Mouse (Mus musculus) neural tube, embryonic 15.5 days (tissue): ENCODE measurements around the gene Zfp819. TPM values are rescaled to one million over a fixed set of nuclear protein-coding genes. Genes with fewer than 3 reads are reported as not detected.

Source experiments
- ATAC-seq: fragments of 200-750 bp; cut with Nextera tagmentation; 2 replicates; pipeline ENCODE4 v1.8.0; 2017; ENCODE audit warnings: mild to moderate bottlenecking, moderate TSS enrichment, moderate library complexity; ENCODE audit not compliant: low FRiP score
- H3K27ac ChIP-seq: fragments of 300-500 bp; sonication (generic); replicated peaks from 2 replicates; pipeline ENCODE4 v1.5.1; 2015; ENCODE audit warnings: mild to moderate bottlenecking, inconsistent platforms
- H3K27me3 ChIP-seq: fragments of 300-500 bp; sonication (generic); replicated peaks from 2 replicates; pipeline ENCODE4 v1.6.1; 2015; ENCODE audit warnings: inconsistent platforms
- H3K36me3 ChIP-seq: fragments of 300-500 bp; sonication (generic); 2 replicates; pipeline ENCODE4 v1.6.1; 2015; ENCODE audit warnings: inconsistent platforms
- H3K4me1 ChIP-seq: fragments of 300-500 bp; sonication (generic); 2 replicates; pipeline ENCODE4 v1.6.1; 2015; ENCODE audit warnings: inconsistent platforms
- H3K4me2 ChIP-seq: fragments of 300-500 bp; sonication (generic); 2 replicates; pipeline ENCODE4 v1.6.1; 2015; ENCODE audit warnings: inconsistent platforms, mild to moderate bottlenecking, moderate library complexity
- H3K4me3 ChIP-seq: fragments of 300-500 bp; sonication (generic); replicated peaks from 2 replicates; pipeline ENCODE4 v1.5.1; 2015; ENCODE audit warnings: mild to moderate bottlenecking, inconsistent platforms
- H3K9ac ChIP-seq: fragments of 300-500 bp; sonication (generic); replicated peaks from 2 replicates; pipeline ENCODE4 v1.6.1; 2015; ENCODE audit warnings: mild to moderate bottlenecking, inconsistent platforms
- H3K9me3 ChIP-seq: fragments of 300-500 bp; sonication (generic); replicated peaks from 2 replicates; pipeline ENCODE4 v1.6.1; 2016; ENCODE audit warnings: inconsistent platforms
- WGBS: fragments of 180-500 bp; shearing (Covaris S2); methylation state at CpG from one replicate; pipeline ENCODE4 v1.1.7; 2015; ENCODE audit warnings: mixed read lengths; 5-methylcytosine and 5-hydroxymethylcytosine counted together
- polyA plus RNA-seq: library from polyadenylated mRNA; unstranded; fragments of >200 nt; fragmentation: Nextera tagmentation; extraction: Ambion mirVana; gene quantifications from 2 replicates; pipeline ENCODE4 v1.2.1, GENCODE M21; 2015

Zfp819 gene
- polyA plus RNA-seq, 1 experiment from 2014 or later: 0.42 TPM

DNA sequence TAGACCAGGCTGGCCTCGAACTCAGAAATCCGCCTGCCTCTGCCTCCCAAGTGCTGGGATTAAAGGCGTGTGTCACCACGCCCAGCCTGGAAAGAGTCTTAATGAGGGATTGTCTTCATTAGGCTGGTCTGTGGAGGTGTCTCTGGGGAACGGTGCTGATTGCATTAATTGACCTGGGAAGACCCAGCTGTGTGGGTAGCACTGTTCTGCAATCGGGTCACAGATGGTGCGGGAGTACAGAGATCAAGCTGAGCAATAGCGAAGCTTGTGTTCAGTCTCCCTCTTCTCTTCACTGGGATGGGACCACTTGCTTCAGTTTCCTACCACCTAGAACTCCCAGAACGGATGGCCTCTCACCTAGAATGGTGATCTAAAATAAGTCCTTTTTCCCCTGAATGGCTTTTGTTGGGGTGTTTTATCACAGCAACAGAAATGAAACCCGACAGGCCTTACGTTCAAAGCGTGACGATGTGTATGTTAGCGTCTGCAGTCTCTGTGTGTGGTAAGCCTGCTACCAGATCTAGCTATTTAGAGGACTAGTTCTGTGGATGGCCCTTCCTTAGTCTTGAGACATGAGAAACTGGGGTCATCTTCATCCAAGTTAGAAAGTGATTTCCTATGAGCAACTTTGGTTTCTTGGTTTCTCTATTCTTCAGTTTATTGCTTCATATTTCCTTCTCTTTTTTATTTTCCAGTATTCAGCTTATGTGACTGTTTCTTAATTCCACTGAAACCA lies 7.0 kb downstream of the Zfp819 start:
- H3K36me3 ChIP-seq: no peaks in the 10 kb centered on the region
- no peaks in the 10 kb centered on the region for H3K4me1 ChIP-seq
- no peak overlapping the region for H3K27ac ChIP-seq
- 84% methylated on average over 14 of the region's 14 CpGs for WGBS
- no peak for ATAC-seq
- no peak overlapping the region for H3K4me3 ChIP-seq
- H3K9ac ChIP-seq: no peak overlapping the region
- H3K9me3 ChIP-seq: no peaks in the 10 kb centered on the region
- no peaks in the 10 kb centered on the region for H3K27me3 ChIP-seq
- H3K4me2 ChIP-seq: no peak overlapping the region

DNA sequence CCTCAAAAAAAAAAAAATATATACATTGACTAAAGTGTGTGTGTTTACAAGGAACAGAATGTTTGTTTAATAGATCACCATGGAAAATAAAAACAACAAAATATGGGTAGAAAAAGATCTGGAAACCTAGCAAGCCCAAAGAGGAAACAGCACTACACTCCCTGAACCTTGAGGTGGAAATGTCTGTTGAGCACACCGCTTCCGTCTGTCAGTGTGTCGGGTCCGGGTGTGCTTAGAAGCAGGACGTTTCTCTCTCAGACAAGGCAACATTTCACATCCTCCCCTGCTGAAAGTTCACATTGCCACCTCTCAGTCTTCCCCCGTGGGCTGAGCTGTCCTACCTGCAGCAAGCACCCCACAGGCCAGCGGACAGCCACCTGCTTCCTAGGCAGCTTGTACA lies 16.0 kb downstream of the Zfp819 start:
- H3K27ac ChIP-seq: no peak overlapping the region
- H3K36me3 ChIP-seq: no peaks in the 10 kb centered on the region
- H3K9me3 ChIP-seq: no peaks in the 10 kb centered on the region
- WGBS: 83% methylated on average over 7 of the region's 7 CpGs
- peaks cover 3% of the 10 kb centered on the region; the same call in 1 of the 2 replicates for H3K4me1 ChIP-seq
- H3K27me3 ChIP-seq: no peaks in the 10 kb centered on the region
- no peak overlapping the region for H3K4me3 ChIP-seq
- ATAC-seq: no peak
- H3K9ac ChIP-seq: no peak overlapping the region
- no peak overlapping the region for H3K4me2 ChIP-seq

DNA sequence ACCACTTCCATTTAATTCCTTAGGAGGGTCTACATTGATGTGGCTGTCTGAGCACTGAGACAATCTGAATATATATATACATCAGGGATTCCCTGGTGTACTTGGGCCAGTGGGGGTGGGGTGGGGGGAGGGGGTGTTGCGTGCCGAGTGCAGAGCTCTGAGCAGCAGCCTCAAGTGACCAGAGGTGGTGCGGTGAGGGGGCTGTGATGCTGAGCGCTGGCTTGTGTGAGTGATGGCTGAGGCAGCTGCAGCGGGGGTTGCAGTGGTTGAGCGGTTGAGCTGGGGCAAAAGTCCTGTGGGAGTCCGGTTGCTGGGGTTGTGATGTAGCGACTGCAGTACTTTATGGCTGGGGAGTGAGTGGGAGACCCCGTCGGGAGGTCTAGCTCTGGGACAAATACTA lies 16.9 kb downstream of the Zfp819 start:
- Histone ChIP-seq H3K9me3 (no peaks in the 10 kb centered on the region), H3K4me1 (peaks cover 3% of the 10 kb centered on the region; the same call in 1 of the 2 replicates), H3K36me3 (no peaks in the 10 kb centered on the region), H3K4me3 (no peak overlapping the region), H3K4me2 (peak overlapping the region; percentile 39), H3K9ac (no peak overlapping the region), H3K27me3 (no peaks in the 10 kb centered on the region), H3K27ac (no peak overlapping the region)
- 11% methylated on average over 10 of the region's 10 CpGs for WGBS
- ATAC-seq: no peak

DNA sequence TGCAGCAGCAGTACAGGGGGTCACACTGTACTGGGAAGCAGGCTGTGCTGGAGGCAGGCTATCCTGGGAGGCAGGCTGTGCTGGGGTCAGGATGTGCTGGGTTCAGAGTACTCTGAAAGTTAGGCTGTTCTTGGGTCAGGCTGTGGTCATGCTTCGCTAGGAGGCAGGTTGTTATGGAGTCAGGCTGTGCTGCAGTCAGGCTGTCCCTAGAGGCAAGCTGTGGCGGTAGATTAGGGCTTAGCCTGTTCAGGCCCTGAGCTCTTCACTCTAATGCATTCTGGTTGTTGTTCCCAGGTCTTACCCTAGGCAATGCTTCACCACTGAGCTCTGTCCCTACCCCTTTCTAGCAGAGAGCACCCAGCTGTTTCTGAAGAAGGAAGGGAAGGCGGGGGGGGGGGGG lies 18.1 kb downstream of the Zfp819 start:
- peaks cover 3% of the 10 kb centered on the region; the same call in 1 of the 2 replicates for H3K4me1 ChIP-seq
- no peak overlapping the region for H3K4me2 ChIP-seq
- H3K36me3 ChIP-seq: no peaks in the 10 kb centered on the region
- H3K9ac ChIP-seq: no peak overlapping the region
- H3K27me3 ChIP-seq: no peaks in the 10 kb centered on the region
- H3K27ac ChIP-seq: no peak overlapping the region
- H3K9me3 ChIP-seq: no peaks in the 10 kb centered on the region
- H3K4me3 ChIP-seq: no peak overlapping the region
- peak; percentile 21; the same call in 1 of the 2 replicates for ATAC-seq
- 84% methylated on average over 3 of the region's 3 CpGs for WGBS

DNA sequence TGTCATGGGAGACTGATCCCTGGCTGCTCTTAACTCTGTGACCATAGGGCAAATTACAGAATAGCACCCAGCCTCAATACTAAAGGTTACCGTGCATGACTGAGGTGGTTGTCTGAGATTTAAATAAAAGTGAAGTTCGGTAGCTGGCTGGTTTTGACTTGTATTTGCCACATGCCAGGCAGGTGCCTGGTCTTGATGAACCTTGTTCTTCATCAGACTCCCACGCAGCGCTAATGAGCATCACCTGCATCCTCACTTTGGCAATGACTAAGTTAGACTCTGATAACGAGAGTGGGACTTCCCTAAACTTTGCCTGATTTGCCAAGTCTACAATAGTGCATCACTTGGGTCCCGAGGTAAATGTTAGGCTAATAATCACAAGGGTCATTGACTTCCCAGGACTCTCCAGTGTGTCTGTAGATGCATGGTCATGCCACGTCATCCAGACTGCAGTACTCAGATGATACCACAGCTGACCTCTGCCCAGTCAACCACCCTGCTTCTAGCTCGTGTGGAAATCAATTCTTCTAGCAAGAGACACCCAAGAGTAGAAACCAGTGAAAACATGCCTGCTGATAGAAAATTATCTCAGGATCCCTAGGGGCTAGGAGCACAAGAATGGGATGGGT lies 18.9 kb downstream of the Zfp819 start:
- Histone ChIP-seq H3K4me1 (peaks cover 3% of the 10 kb centered on the region; the same call in 1 of the 2 replicates), H3K27ac (no peak overlapping the region), H3K4me2 (no peak overlapping the region), H3K9me3 (no peaks in the 10 kb centered on the region), H3K36me3 (no peaks in the 10 kb centered on the region), H3K27me3 (no peaks in the 10 kb centered on the region), H3K4me3 (no peak overlapping the region), H3K9ac (no peak overlapping the region)
- ATAC-seq: no peak
- WGBS: 86% methylated on average over 8 of the region's 8 CpGs

DNA sequence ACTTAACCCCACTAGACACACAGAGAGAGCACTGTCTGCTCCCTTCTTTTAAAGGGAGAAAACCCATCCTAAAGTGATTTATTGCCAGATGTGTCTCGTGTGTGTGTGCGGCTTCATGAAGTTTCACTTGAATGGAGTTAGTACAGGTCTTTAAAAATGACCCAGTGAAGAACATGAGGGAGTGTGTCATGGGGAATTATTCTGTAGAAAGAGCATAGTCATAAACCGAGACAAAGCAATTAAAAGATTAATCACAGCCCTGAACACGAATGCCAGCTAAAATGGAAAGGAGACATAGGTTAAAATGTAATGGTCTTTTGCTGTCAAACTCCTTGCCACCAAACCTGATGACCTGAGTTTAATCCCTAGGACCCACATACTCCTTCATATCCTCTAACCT lies 27.0 kb downstream of the Zfp819 start:
- Histone ChIP-seq H3K9ac (no peak overlapping the region), H3K4me3 (no peak overlapping the region), H3K36me3 (no peaks in the 10 kb centered on the region), H3K4me1 (no peaks in the 10 kb centered on the region), H3K9me3 (no peaks in the 10 kb centered on the region), H3K27ac (no peak overlapping the region), H3K27me3 (no peaks in the 10 kb centered on the region), H3K4me2 (no peak overlapping the region)
- ATAC-seq: no peak
- WGBS: 45% methylated on average over 4 of the region's 4 CpGs

DNA sequence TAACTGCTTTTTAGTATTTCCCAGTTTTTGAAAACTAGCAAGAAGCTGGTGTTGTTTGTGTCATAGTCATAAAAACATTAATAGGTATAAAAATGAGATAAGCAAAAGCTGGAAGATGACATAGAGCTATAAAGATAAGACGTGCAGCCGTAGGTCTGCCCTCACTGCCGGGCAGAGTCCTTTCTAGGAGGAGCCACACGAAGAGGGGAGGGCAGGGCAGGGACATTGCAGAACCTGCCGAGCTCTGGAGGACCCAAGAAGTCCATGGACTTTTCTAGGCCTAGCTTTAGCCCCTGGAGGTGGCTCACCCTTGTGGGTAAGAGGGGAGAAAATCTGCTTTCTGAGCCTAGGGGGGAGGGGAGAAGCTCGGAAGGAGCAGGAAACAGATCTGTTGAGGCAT lies 27.5 kb downstream of the Zfp819 start, which contains the start of gene Ceacam18:
Gene Ceacam18, plus strand, starts transcription at position 208 of the 400 bp plus-strand sequence.
- no peak within 1 kb of the TSS for H3K27ac ChIP-seq
- WGBS: 70% methylated on average over 6 of the region's 6 CpGs
- no peaks in the 10 kb centered on the region for H3K27me3 ChIP-seq
- H3K9ac ChIP-seq: no peak within 1 kb of the TSS
- ATAC-seq: no peak
- H3K4me1 ChIP-seq: no peaks in the 10 kb centered on the region
- no peaks in the 10 kb centered on the region for H3K36me3 ChIP-seq
- no peaks in the 10 kb centered on the region for H3K9me3 ChIP-seq
- no peak within 1 kb of the TSS for H3K4me2 ChIP-seq
- H3K4me3 ChIP-seq: no peak within 1 kb of the TSS

DNA sequence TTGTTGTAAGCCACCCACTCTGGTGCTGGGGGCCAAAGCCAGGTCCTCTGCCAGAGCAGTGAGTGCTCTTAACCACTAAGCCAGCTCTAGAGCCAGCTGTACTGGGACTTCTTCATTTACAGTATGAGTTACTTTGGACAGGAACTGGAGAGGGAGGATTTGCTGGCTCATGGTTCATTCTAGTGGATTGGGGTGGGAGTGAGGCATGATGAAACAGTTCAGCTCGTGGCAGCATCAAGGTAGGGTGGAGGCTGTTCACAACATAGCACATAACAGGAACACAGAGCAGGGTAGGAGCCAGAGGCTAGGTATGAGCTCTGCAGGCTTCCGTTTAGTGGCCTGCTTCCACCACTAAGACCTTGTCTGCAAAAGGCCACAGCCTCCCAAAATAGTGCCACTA lies 29.2 kb downstream of the Zfp819 start:
- ATAC-seq: no peak
- WGBS: 64% methylated on average over 2 of the region's 2 CpGs

DNA sequence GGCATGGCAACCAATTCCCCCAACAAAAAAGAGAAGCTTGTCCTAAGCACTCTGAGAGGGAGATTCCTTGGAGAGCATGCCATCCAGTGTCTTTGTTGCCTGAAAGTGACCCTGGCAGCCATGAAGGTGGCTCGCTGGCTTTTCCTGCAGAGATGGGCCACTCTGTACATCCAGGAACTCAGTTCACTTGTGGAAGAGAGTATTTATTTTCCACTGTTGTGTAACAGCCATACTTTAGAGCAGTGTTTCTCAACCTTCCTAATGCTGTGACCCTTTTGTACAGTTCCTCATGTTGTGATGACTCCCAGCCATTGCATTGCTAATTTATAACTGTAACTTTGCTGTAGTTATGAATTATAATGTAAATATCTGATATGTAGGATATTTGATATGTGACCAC lies 30.1 kb downstream of the Zfp819 start:
- ATAC-seq: no peak
- 55% methylated on average over 1 of the region's 1 CpGs for WGBS

More for the DNA sequence above, 29.2 kb downstream of the Zfp819 start:
- H3K4me2 ChIP-seq: no peak overlapping the region
- no peaks in the 10 kb centered on the region for H3K27me3 ChIP-seq
- H3K36me3 ChIP-seq: no peaks in the 10 kb centered on the region
- H3K4me3 ChIP-seq: no peak overlapping the region
- no peak overlapping the region for H3K9ac ChIP-seq
- no peak overlapping the region for H3K27ac ChIP-seq
- H3K4me1 ChIP-seq: no peaks in the 10 kb centered on the region
- no peaks in the 10 kb centered on the region for H3K9me3 ChIP-seq

DNA sequence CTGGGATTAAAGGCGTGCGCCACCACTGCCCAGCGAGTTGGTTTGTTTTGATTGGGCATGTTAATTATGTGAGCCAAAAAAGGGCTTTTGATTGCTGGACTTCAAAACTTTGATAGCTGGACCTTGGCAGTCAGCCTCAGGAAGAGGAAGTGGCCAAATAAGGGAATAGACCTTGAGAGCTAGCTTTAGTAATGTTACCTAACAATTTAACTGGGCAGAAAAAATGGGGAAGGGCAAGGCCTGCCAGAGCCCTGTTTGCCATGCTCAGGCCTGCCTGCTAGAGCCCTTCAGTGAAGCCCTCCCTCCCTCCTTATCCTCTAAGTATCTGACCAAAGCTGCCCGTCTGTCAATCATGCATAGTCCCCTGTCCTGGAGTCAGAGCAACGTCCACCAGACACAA lies 35.6 kb downstream of the Zfp819 start:
- Histone ChIP-seq H3K9ac (no peak overlapping the region), H3K36me3 (no peaks in the 10 kb centered on the region), H3K27ac (no peak overlapping the region), H3K9me3 (no peaks in the 10 kb centered on the region), H3K4me1 (no peaks in the 10 kb centered on the region), H3K4me2 (no peak overlapping the region), H3K27me3 (no peaks in the 10 kb centered on the region), H3K4me3 (no peak overlapping the region)
- ATAC-seq: no peak
- 85% methylated on average over 5 of the region's 5 CpGs for WGBS

More for the DNA sequence above, 30.1 kb downstream of the Zfp819 start:
- Histone ChIP-seq H3K27ac (no peak overlapping the region), H3K9me3 (no peaks in the 10 kb centered on the region), H3K9ac (no peak overlapping the region), H3K4me3 (no peak overlapping the region), H3K27me3 (no peaks in the 10 kb centered on the region), H3K4me1 (no peaks in the 10 kb centered on the region), H3K36me3 (no peaks in the 10 kb centered on the region), H3K4me2 (no peak overlapping the region)

DNA sequence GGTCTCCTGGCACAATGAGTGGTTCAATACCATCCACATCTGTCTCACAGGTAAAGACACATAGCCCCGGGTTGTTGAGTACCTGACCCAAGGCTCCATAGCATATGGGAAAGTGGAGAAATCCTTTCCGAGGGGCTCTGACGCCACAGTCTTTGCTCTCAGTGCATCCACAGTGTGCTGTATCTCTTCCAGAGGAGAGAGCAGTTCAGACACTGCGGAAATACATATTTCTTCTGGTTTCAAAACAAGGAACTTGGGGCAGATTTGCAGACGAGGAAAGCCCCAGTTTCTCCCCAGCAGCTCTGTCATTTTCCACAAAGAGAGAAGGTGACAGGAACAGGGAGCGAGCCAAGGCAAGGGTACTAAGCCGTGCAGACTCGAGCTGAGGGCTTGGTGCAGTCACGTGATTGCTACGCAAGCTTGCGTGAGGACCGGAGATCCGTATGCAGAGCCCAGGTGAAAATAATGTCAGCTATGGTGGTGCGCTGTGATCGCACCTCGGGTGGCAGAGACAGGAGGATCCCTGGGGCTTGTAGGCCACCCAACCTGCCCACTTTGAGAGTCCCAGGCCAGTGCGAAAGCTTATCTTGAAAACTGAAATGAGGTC lies 36.2 kb downstream of the Zfp819 start:
- H3K4me3 ChIP-seq: no peak overlapping the region
- WGBS: 82% methylated on average over 17 of the region's 17 CpGs
- no peaks in the 10 kb centered on the region for H3K9me3 ChIP-seq

DNA sequence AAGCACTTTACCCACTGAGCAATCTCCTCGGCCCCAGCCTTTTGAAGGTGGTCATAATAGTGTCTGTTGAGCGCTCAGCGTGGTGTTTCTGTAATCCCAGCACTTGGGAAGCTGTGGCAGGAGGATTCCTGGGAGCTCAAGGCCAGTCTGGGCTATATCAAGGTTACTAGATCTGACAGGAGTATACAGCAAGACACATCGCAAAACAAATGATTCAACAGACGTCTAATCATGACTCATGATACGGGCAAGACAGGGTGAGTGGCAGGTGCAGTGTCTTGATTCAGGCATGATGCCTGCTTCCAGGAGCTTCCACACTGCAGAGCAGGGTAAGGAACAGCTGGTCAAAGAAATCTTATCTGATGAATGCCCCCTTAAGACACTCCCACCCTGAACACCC lies 45.7 kb downstream of the Zfp819 start:
- no peaks in the 10 kb centered on the region for H3K4me1 ChIP-seq
- no peak overlapping the region for H3K4me3 ChIP-seq
- no peaks in the 10 kb centered on the region for H3K27me3 ChIP-seq
- WGBS: 88% methylated on average over 6 of the region's 6 CpGs
- no peak overlapping the region for H3K4me2 ChIP-seq
- no peak overlapping the region for H3K27ac ChIP-seq
- H3K9ac ChIP-seq: no peak overlapping the region
- ATAC-seq: no peak
- H3K36me3 ChIP-seq: no peaks in the 10 kb centered on the region
- no peaks in the 10 kb centered on the region for H3K9me3 ChIP-seq

More for the DNA sequence above, 36.2 kb downstream of the Zfp819 start:
- Histone ChIP-seq H3K9ac (no peak overlapping the region), H3K4me1 (no peaks in the 10 kb centered on the region), H3K27me3 (no peaks in the 10 kb centered on the region), H3K27ac (no peak overlapping the region), H3K4me2 (no peak overlapping the region), H3K36me3 (no peaks in the 10 kb centered on the region)
- no peak for ATAC-seq
